Mouse (Mus musculus) kidney, postnatal 0 days (tissue): ENCODE results near the gene Kcnip2. TPM values are rescaled to one million over a fixed set of nuclear protein-coding genes. Genes with fewer than 3 reads are reported as not detected.

Experiments
- ATAC-seq: fragments of 200-750 bp; cut with Nextera tagmentation; replicated peaks from 2 replicates; pipeline ENCODE4 v1.8.0; 2017; ENCODE audit warnings: low read depth, moderate number of reproducible peaks, moderate TSS enrichment, moderate library complexity; ENCODE audit not compliant: low FRiP score
- DNase-seq: peaks from one replicate; pipeline ENCODE4 v3.0.0-alpha.2; 2016; ENCODE audit warnings: low spot score
- H3K27ac ChIP-seq: fragments of 300-500 bp; sonication (generic); 2 replicates; pipeline ENCODE4 v1.5.1; 2014; ENCODE audit warnings: mild to moderate bottlenecking
- H3K27me3 ChIP-seq: fragments of 300-500 bp; sonication (generic); 2 replicates; pipeline ENCODE4 v1.6.1; 2014; ENCODE audit warnings: low read length, mixed read lengths; ENCODE audit not compliant: insufficient read depth
- H3K36me3 ChIP-seq: fragments of 300-500 bp; sonication (generic); 2 replicates; pipeline ENCODE4 v1.6.1; 2014; ENCODE audit warnings: low read length, mixed read lengths; ENCODE audit not compliant: insufficient read depth
- H3K4me1 ChIP-seq: fragments of 300-500 bp; sonication (generic); replicated peaks from 2 replicates; pipeline ENCODE4 v1.6.1; 2014; ENCODE audit warnings: antibody characterized with exemption, low read length, mixed read lengths; ENCODE audit not compliant: insufficient read depth
- H3K4me2 ChIP-seq: fragments of 300-500 bp; sonication (generic); 2 replicates; pipeline ENCODE4 v1.6.1; 2014; ENCODE audit warnings: mild to moderate bottlenecking, low read length, moderate library complexity, mixed read lengths
- H3K4me3 ChIP-seq: fragments of 300-500 bp; sonication (generic); replicated peaks from 2 replicates; pipeline ENCODE4 v1.5.1; 2014; ENCODE audit warnings: low read depth, low read length
- H3K9ac ChIP-seq: fragments of 300-500 bp; sonication (generic); 2 replicates; pipeline ENCODE4 v1.6.1; 2014; ENCODE audit warnings: low read depth, low read length
- H3K9me3 ChIP-seq: fragments of 300-500 bp; sonication (generic); replicated peaks from 2 replicates; pipeline ENCODE4 v1.6.1; 2016; ENCODE audit warnings: low read length, inconsistent platforms, mixed read lengths
- CTCF ChIP-seq: IDR thresholded peaks from 2 replicates; pipeline ENCODE4 v1.5.1; 2016; ENCODE audit warnings: antibody characterized with exemption, low read depth, mild to moderate bottlenecking, moderate library complexity
- WGBS: fragments of 180-500 bp; shearing (Covaris S2); extraction: QIAGEN DNeasy Blood & Tissue Kit; methylation state at CpG from one replicate; pipeline ENCODE4 v1.1.7; 2014; 5-methylcytosine and 5-hydroxymethylcytosine counted together
- polyA plus RNA-seq: library from polyadenylated mRNA; unstranded; fragments of >200 nt; fragmentation: Nextera tagmentation; extraction: Ambion mirVana; gene quantifications from 2 replicates; pipeline ENCODE4 v1.2.1, GENCODE M21; 2015

Kcnip2 gene
- polyA plus RNA-seq, 1 experiment from 2014 or later: 1.5 TPM

DNA sequence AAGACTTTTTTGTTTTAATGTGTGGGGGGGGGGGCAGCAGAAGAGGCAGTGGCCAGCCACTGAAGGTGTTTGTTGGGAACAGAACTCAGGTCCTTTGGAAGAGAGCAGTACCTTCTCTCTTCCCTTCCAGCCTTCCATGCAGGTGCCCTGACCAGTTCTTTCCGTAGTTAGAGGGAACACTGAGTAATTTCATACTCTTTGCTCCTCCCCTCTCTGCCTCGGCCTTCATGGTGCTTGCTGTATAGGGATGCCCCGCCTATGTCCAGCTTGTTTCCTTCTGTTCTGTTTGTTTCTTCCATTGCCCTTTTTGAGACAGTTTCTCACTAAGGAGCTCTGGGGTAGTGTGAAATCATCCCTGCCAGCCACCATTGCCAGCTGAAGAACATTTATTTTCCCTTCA lies 30.4 kb downstream of the Kcnip2 start:
- no peak for TF ChIP-seq CTCF
- Histone ChIP-seq H3K27me3 (no peaks in the 10 kb centered on the region), H3K9ac (no peak overlapping the region), H3K4me2 (no peak overlapping the region), H3K36me3 (no peaks in the 10 kb centered on the region), H3K9me3 (no peaks in the 10 kb centered on the region), H3K4me1 (peaks cover 11% of the 10 kb centered on the region), H3K4me3 (no peak overlapping the region), H3K27ac (no peak overlapping the region)
- ATAC-seq (no peak), DNase-seq (peak; percentile 11)
- WGBS: 42% methylated on average over 3 of the region's 3 CpGs

DNA sequence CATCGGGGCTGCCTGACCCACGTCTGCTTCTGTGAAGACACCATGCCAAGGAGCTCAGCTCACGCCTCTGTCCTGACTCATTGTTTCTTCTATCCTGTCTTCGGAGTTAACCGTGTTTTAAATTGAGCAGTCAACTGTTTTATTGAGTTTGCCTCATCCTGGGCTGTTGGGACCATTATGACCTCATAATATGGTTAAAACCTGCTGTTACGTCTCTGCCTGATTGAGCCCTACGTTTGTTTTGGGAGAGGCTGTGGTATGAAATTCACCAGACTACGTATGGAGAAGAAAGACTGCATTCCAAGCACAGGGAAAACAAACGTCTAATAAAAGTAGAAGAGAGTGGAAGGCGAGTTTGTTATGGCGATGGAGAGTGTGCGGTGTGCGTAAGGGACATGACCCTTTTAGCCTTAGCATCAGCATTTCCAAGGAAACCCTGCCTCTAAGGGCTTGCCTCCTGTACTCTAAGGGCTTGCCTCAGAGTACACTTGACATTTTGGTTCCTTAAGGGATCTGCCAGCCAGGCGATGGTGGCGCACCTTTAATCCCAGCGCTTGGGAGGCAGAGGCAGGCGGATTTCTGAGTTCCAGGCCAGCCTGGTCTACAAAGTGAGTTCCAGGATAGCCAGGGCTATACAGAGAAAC lies 31.8 kb downstream of the Kcnip2 start:
- H3K9me3 ChIP-seq: no peaks in the 10 kb centered on the region
- TF ChIP-seq CTCF: no peak
- peaks cover 14% of the 10 kb centered on the region for H3K4me1 ChIP-seq
- H3K27me3 ChIP-seq: no peaks in the 10 kb centered on the region
- peak overlapping the region; percentile 20; the same call in 1 of the 2 replicates for H3K9ac ChIP-seq
- H3K27ac ChIP-seq: peak overlapping the region; percentile 63
- WGBS: 29% methylated on average over 17 of the region's 17 CpGs
- ATAC-seq (no peak), DNase-seq (no peak)
- peaks cover 6% of the 10 kb centered on the region for H3K36me3 ChIP-seq
- peak overlapping the region; percentile 29 for H3K4me3 ChIP-seq
- H3K4me2 ChIP-seq: peak overlapping the region; percentile 55

DNA sequence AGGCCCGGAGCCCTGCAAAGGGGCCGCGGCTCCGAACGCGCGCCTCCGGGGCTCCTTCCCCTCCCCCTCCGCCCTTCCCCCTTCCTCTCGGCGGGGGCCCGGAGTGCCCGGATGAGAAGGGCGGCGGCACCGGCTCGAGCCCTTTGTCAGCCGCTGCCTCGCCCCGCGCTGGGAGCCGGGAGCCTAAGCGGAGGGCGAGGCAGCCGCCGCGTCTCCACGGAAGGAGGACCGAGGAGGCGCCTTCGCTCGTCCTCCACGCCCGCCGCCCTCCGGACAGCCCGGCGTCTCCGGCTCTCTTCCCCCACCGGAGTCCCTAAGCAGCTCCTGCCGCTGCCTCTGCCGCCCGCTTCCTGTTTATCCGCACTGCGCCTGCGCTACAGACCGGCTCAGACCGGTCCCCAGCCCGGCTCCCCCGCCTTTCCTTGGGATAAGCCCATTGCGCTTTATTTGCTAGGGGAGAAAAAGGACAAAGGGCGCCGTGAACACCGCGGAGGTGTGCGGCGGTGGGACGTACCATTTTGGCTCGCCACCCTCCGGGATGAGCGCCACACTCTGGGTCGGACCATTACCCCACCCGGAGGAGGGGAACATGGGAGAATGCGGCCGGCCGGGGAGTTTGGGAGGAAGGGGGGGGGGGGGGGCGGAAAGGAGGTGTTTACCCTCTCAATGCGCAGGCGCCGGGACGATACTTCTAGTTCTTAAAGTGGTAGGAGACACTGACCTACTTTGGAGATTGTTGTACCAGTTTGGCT lies 32.5 kb downstream of the Kcnip2 start, which contains the start of gene Mgea5:
TSS of gene Mgea5 (minus strand) at position 657 of the 752 bp plus-strand sequence.
- H3K36me3 ChIP-seq: peaks cover 7% of the 10 kb centered on the region
- H3K4me2 ChIP-seq: peak within 1 kb of the TSS; percentile 66
- ATAC-seq (peak; percentile 95), DNase-seq (peak; percentile 100)
- H3K27me3 ChIP-seq: no peaks in the 10 kb centered on the region
- H3K4me1 ChIP-seq: peaks cover 14% of the 10 kb centered on the region
- TF ChIP-seq CTCF: no peak
- under 1% methylated on average over 68 of the region's 71 CpGs for WGBS
- peak within 1 kb of the TSS; percentile 94 for H3K9ac ChIP-seq
- H3K4me3 ChIP-seq: peak within 1 kb of the TSS; percentile 92
- H3K9me3 ChIP-seq: no peaks in the 10 kb centered on the region
- H3K27ac ChIP-seq: peak within 1 kb of the TSS; percentile 99

DNA sequence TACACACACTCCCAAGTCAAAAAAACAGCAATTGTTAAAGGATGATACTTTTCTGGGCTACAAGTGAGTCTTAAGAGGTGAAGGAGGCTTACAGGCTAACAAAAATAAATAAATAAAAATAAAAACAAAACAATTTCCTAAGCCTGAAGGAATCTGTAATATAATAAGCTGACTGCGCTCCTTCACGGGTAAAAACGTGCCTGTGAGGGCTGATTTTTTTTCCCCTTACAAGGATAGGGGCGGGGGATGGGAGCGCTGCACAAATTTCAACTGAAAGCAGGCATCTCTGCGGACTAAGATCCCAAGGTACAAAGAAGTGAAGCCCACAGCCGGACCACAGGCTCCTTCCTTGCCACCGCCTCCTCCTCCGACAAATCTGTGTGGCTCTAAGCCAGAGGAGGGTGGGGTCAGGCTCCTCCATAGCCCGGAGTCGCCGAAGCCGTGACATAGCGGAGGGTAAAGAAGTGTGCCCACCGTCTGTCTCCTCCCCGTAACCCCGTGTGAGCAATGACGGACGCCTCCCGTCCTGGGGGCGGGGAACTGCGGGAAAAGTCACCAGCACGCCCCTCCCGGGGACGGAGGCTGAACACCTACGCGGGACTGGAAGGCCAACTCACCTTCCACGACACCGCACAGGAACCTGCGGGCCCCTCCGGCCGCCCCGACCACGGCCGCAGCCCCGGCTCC lies 33.4 kb downstream of the Kcnip2 start:
- no peaks in the 10 kb centered on the region for H3K27me3 ChIP-seq
- H3K9ac ChIP-seq: peak overlapping the region; percentile 94
- H3K4me3 ChIP-seq: peak overlapping the region; percentile 92
- no peaks in the 10 kb centered on the region for H3K9me3 ChIP-seq
- H3K27ac ChIP-seq: peak overlapping the region; percentile 99
- H3K4me1 ChIP-seq: peaks cover 14% of the 10 kb centered on the region
- no peak for TF ChIP-seq CTCF
- ATAC-seq (peak; percentile 67), DNase-seq (peak; percentile 79)
- H3K4me2 ChIP-seq: peak overlapping the region; percentile 66
- WGBS: 0% methylated on average over 36 of the region's 36 CpGs
- peaks cover 14% of the 10 kb centered on the region for H3K36me3 ChIP-seq

DNA sequence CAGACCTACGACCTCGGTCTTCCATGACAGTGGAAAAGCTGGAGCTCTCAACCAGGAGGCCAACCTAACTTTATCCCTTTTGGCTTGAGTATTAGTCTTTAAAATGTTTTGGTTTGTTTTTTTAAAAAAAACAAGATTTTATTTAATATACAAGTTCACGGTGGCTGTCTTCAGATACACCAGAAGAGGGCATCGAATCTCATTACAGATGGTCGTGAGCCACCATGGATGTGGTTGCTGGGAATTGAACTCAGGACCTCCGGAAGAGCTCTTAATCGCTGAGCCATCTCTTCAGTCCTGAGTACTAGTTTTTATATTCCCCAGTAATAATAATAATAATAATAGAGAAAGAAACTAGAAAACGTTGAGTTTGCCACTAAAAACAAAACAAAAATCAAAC lies 34.2 kb downstream of the Kcnip2 start:
- peak overlapping the region; percentile 94; the same call in 1 of the 2 replicates for H3K9ac ChIP-seq
- peak overlapping the region; percentile 66 for H3K4me2 ChIP-seq
- peak; percentile 15; the same call in 1 of the 2 replicates for TF ChIP-seq CTCF
- H3K9me3 ChIP-seq: no peaks in the 10 kb centered on the region
- no peak for DNase-seq
- peak overlapping the region; percentile 92 for H3K4me3 ChIP-seq
- 50% methylated on average over 8 of the region's 8 CpGs for WGBS
- no peak for ATAC-seq
- H3K27ac ChIP-seq: no peak overlapping the region
- peaks cover 21% of the 10 kb centered on the region for H3K36me3 ChIP-seq
- H3K4me1 ChIP-seq: peaks cover 14% of the 10 kb centered on the region
- no peaks in the 10 kb centered on the region for H3K27me3 ChIP-seq

DNA sequence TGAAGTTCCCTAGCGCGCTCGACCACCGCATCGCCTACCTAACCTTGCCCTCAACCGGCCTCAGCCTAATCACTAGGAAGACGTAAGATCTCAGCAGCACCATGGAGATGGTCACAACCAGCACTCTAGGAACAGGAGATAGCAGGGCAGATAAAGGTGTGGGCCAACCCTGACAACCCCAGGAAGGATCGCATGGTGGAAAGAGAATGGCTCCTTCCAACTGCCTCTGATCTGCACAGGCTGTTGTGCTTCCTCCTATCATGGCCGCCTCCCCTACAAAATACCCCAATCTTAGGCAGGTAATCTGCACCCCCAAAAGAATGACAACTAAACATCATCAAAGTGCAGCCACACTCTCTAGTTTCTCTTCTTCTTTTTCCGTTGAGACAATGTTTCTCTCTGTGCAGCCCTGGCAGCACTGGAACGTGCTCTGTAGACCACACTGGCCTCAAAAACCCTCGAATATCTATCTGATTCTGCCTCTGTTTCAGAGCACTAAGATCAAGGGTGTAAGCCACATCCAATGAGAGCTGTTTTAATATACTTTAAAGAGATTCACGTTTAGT lies 35.4 kb downstream of the Kcnip2 start:
- DNase-seq: no peak
- no peak overlapping the region for H3K9ac ChIP-seq
- H3K9me3 ChIP-seq: no peaks in the 10 kb centered on the region
- no peak for ATAC-seq
- no peak overlapping the region for H3K27ac ChIP-seq
- H3K36me3 ChIP-seq: peaks cover 32% of the 10 kb centered on the region
- no peaks in the 10 kb centered on the region for H3K27me3 ChIP-seq
- no peak for TF ChIP-seq CTCF
- H3K4me2 ChIP-seq: peak overlapping the region; percentile 66
- H3K4me1 ChIP-seq: peaks cover 14% of the 10 kb centered on the region
- H3K4me3 ChIP-seq: no peak overlapping the region
- 79% methylated on average over 13 of the region's 13 CpGs for WGBS
